Mouse (Mus musculus): ENCODE measurements around the gene Fry. TPM values are rescaled to one million over a fixed set of nuclear protein-coding genes. Genes with fewer than 3 reads are reported as not detected.
A peak's percentile ranks its signal among the peaks of the same experiment; 100 is the strongest.

Fry gene
- total RNA-seq, 2 experiments from 2014 or later = 196 to 210 TPM

- peak; percentile 56 to 87 for DNase-seq (ENCODE audit: low spot score in 2 of 2)
Observed at GRCm38 (mm10) chr5:150168712-150169111, 50.3 kb downstream of the Fry start.

- no peak for DNase-seq (ENCODE audit: low spot score in 2 of 2)
Observed at GRCm38 (mm10) chr5:150171562-150171961, 53.1 kb downstream of the Fry start.

DNA sequence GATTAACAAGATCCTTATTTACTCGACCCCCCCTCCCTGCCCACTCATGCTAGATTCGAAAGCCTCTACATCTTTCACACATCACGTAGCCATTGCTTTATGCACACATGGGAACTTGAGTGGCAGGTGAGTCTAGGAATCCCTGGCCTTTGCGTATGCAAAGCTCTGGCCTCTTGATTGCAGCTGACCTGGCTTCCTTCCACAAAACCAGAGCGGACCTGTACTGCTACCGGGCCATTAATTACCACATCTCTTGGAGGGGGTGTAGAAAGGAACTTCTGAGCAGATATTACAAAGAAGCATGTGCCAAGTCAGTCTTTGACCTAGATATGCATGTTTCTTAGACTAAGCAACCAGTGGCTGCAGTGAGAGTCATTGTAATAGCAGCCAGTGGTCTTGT, 55.4 kb downstream of the Fry start:
- no peak for DNase-seq (ENCODE audit: low spot score in 2 of 2)

DNA sequence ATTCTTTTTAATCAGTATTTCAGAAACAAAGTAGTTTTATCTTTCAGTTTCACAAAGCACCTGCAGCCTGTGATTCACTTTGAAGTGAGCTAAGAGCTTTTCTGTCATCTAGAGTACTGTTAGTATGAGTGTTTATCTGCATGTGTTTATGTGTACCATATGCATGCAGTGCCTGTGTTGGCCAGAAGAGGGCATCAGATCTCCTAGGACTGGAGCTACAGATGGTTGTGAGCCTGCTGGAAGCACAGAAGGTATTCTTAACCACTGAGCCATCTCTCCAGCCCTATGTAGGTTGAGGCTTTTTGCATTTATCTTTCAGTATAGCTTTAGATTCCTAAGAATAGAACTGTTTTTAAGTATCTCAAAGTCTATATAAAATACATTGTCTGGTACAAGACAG, 56.5 kb downstream of the Fry start:
- no peak for DNase-seq (ENCODE audit: low spot score in 2 of 2)

DNA sequence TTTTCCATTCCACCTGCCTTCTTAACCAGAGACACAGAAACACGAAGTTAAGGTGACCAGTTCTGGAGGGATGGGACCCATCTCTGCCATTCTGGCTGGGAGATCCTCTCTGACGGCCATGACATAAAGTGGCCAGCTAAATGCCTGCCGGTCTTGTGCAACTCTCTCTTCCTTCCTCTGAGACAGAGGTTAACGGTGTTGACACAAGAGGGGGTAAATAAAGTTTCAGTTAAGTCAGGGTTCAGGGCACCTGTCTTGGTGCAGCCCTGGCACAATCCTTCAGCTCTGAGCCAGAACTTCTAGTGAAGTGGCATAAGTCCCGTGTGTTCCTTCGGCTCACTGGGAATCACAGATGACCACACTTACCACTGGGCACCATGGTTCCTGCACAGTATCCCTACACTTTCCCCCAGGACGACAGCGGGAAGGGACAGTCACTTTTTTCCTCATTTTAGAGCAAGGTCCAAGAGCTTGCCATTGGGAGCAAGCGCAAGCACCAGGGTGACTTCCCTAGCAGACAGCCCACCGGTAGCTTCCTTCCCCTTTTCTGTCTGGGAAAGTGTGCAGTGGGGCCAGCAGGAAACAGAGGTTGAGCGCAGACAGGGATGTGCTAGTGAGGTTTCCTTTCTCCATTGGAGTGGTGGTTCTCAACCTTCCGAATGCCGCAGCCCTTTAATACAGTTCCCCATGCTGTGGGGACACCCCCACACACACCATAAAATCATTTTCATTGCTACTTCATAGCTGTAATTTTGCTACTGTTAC, 58.0 kb downstream of the Fry start:
- DNase-seq (ENCODE audit: low spot score in 2 of 2) = no peak

DNA sequence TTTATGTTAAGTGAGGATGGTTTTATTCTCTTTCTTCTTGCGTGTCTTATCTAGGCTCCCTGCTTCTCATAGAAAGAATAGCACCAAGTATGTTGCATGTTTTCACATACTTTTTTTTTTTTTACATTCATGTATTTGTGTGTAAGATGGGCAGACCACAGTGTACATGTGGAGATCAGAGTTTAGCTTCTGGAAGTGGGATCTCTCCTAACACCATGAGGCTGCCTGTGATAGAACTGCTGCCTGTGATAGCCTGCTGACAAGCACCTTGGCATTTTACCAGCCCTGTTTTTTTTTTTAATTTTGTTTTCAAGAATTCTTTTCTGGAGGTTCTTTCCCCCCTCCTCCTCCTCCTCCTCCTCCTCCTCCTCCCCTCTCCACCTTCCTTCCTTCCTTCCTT, 59.3 kb downstream of the Fry start:
- no peak for DNase-seq (ENCODE audit: low spot score in 2 of 2)

DNA sequence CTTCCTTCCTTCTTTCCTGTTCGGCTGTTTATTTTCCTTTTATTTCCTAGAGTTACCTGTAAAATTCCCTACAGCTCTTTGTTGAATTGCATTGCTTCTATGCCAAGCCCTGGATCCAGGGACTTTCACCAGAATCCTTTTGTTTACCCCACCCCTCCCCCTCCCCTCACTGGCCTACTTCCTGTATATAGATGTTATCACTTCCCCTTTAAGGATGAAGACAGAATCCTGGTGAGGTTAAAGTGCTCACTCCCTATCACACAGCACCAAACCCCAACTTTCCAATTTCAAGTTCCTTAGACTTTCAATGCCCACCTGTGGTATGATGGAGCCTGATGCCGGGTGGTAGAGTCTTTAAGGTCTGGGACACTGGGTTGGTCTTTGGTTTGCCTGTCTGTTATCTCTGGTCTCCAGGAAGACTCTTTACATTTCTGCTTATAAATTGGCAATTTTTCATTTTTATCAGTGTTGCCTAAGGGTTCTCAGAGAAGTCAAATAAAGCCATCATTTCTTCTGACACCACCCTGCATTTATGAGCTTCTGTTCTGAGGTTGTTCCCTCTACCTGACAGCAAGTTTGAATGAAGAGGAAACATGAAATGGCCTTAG, 59.9 kb downstream of the Fry start:
- DNase-seq (ENCODE audit: low spot score in 2 of 2) = no peak

DNA sequence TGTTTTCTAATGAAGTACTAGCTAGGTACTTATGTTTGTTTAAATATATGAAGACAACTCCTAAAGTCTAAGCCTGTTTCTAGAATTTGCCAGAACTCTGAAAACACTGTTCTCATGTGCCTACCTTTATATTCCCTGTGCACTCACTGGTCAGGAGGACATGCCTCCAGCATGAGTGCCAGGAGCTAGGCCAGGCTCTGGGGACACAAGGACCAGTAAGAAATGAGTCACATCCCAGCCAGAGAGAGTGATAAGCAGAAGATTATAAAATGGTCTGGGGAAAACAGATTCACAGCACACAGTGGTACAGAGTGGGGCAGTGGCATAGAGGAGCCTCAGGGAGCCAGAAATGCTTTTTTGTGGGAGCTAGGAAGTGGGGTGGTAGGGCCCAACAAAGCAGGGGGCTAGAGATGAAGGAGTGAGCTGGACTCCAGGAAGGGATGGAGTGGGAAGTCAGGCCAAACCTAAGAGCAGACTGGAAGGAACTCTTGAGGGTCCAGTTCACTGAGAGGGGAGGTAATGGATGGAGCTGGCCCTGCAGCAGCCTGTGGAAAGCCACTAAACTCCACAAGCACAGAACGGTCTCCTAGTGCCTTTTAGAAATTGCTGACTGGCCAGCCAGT, 62.7 kb downstream of the Fry start:
- DNase-seq (ENCODE audit: low spot score in 2 of 2) = no peak

- no peak for DNase-seq (ENCODE audit: low spot score in 2 of 2)
Observed at GRCm38 (mm10) chr5:150184959-150185358, 66.5 kb downstream of the Fry start.

DNA sequence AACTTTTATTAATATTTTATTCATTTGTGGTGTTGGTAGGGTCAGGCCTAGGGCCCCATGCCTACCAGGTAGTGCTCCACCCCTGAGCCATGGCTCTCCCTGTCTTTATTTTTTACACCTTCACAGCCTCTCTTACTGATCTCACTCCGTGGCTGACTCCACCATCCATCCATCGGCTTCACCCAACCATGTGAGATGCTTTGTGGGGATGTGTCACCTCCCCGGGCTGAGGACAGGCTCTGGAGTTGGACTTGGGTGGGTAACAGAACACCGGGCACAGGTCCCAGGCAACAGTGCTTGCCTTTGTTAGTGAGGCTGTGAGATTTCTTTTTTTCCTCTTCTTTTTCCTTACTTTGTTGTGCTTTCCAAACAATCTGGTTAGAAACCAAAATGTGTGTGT, 67.7 kb downstream of the Fry start:
- DNase-seq (ENCODE audit: low spot score in 2 of 2) = no peak

DNA sequence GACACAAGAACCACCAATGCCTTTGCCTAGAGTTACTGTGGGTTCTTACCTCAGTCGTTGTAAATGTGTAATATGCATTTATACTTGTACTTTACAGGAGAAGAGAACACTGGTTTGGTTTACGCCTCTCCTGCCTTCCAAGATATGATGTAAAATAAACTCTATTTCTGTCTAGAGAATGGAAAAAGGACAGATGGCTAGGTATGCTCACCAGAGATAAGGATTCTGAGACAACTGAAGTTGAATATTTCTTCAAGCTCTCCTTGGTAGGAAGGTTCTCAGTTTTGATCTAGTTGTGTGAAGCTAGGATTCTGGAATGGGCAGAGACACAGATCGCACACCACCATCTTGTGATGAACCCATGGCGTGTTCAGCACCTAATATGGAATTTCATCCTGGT, 68.2 kb downstream of the Fry start:
- DNase-seq (ENCODE audit: low spot score in 2 of 2) = no peak

DNA sequence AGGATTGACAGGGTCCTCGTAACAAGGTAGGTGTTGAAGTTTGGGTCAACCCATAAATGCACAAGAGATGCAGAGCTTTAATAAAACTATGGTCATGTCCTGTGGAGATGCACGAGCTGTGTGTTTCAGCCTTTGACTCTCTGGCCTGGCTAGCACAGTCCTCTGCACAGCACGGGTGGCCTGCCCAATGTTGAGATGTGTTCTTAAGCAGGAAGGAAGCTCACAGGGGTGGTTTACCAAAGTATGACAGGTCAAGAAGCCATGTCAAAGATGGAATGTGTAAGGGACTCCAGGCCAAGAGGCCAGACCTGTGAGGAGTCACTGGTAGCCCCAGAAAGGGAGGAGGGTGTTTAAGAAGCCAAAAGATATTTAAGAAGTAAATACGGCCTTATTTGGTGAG, 69.6 kb downstream of the Fry start:
- DNase-seq (ENCODE audit: low spot score in 2 of 2) = no peak

DNA sequence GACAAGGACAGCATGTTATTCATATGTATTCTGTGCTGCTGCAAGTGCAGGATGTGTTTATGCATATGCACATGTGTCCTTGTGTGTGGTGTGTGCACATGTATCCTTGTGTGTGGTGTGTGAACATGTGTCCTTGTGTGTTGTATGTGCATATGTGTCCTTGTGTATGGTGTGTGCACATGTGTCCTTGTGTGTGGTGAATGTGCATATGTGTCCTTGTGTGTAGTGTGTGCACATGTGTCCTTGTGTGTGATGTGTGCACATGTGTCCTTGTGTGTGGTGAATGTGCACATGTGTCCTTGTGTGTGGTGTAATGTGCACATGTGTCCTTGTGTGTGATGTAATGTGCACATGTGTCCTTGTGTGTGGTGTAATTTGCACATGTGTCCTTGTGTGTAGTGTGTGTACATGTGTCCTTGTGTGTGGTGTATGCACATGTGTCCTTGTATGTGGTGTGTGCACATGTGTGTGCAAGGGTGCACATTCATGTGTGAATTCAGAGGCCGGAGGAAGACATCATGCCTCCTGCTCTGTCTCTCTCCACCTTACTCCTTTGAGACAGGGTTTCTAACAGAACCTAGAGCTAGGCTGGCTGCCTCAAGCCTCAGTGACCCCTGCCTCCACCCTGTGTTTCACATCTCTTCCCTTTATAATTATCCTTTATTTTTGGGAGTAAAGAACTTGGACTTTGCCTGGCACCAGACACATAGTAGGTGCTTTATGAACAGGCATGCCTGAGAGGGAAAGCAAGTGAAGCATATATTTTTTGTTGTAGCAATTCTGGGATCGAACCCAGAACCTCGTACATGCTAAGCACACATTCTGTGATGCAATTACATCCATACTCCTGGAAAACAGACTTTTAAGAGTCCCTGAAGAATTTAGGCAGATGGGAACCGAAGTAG, 72.3 kb downstream of the Fry start:
- no peak for DNase-seq (ENCODE audit: low spot score in 2 of 2)

DNA sequence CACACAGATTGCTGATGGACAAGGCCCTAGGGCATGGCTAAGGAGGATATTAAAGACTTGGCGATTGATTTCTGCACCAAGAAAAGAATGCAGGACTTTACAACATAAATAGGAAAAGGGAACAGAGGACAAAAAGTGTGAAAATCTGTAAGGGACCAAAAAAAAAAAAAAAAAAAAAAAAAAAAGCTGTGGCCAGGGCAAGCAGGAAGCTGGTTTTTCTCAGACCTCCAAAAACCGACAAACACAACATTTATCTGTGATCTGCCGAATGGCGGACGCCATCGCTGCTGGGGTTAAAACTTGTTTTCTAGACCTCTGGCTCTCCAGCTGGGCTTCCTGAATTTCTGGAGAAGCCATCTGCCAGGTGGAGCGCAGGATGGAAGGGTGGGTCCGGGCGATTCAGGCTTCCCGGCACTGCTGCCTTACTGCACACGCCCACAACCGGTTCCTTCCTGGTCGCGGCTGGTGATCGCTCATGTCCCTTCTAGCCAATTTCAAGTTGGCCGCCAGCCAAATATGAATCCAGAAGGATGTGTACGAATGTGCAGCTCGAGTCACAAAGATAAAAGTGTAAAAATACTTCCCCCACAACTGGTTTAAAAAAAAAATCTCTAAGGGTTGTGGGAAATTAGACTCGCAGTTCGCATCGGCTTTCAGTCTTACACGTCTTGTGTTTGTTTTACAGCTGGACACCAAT, 77.2 kb downstream of the Fry start:
- peak; percentile 56 to 72 for DNase-seq (ENCODE audit: low spot score in 2 of 2)

- no peak for DNase-seq (ENCODE audit: low spot score in 2 of 2)
Observed at GRCm38 (mm10) chr5:150196211-150196585, 77.8 kb downstream of the Fry start.

DNA sequence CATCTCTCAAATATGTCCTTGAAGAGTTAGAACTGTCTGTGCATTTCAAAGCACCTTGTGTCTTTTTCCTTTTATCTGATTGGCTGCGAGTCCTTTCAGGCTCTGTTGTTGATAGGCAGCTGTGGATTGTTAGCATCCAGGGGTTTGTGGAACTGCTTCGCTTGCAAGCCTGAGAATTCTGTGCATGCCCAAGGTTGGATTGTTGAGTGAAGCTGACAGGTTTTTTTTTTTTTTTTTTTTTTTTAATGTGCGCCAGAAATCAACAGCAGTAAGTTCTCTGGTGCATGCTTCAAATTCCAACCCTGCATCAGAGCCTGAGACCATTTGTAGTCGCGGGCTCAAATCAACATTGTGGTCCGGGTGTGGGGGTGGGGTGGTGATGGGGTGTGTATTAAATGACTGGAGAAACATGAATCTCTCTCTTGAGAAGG, 78.5 kb downstream of the Fry start:
- no peak for DNase-seq (ENCODE audit: low spot score in 2 of 2)

GRCm38 (mm10) chr5:150206749-150207148, 88.3 kb downstream of the Fry start:
- DNase-seq (ENCODE audit: low spot score in 2 of 2) = no peak

DNA sequence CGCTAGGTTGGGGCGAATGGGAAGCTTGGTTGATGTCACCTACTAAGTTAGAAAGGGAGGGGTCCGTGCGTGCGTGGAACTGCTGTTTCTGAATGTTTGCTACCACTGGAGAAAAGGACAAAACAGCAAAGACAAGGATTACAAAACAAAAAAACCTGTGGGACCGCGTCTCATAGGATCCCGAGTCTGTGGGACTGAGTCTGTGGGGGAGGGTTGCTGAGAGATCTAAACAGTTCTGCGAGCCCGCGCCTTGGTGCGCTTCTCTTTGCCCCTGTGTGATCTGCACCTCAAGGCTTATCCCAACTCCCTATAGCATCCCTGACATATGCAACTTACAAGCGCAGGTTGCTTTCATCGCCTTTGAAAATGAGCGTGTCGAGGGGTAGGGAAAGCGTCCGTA, 89.2 kb downstream of the Fry start:
- no peak for DNase-seq (ENCODE audit: low spot score in 2 of 2)

GRCm38 (mm10) chr5:150208009-150208408, 89.6 kb downstream of the Fry start:
- no peak for DNase-seq (ENCODE audit: low spot score in 2 of 2)

DNA sequence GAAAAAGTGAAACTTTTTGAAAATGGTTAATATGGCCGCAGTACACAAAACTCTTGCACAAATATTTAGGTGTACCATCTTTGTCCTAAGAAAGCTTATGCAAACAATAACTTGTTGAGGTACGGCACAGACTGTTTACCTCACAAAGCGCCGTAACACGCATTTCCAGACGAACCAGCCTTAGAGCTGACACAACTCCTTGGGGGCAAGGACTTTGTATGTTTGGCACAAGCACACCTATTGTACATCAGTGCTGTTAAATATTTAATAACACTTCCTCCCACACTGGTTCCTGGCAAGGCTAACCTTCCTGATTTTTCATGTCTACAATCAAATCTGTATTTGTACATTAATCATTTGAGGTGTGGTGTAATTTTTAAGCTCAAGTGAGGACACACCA, 95.6 kb downstream of the Fry start:
- no peak for DNase-seq (ENCODE audit: low spot score in 2 of 2)

DNA sequence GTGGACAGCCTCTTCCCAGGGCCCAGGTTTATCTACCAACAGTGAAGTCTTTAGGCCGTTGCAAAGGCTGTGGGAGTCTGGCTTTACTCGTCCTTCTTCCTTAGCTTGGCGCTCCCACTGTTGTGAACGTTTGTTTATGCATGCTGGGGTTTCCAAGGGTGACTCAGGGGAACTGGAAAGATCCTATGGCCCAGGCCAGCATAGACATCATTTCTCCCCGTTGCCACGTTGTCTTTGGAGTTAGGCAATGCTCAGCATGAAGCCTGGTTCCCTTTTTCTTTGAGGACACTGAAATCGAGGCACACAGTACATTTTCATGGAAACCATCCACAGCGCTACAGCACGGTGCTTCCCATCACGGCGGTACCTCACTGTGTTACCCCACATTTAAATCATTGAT, 97.6 kb downstream of the Fry start:
- no peak for DNase-seq (ENCODE audit: low spot score in 2 of 2)

Measured in layer of hippocampus, adult 18-20 months (tissue).